Mouse (Mus musculus): ENCODE data around the gene Cd300lg.

- TF ChIP-seq POLR2A (IDR thresholded peaks at IDR 0.05; ENCODE audit: low read depth, low read length), result no peak
- TF ChIP-seq CTCF (IDR thresholded peaks at IDR 0.05; ENCODE audit: extremely low read depth, insufficient read length, insufficient replicate concordance, low read depth, low read length), result no peak
Measured at GRCm38 (mm10) chr11:101994100-101994499, 47.2 kb upstream of the Cd300lg start.

All from small intestine, adult 2 months (tissue).